Mouse (Mus musculus): ENCODE results near the gene Kirrel. TPM values are rescaled to one million over a fixed set of nuclear protein-coding genes. Genes with fewer than 3 reads are reported as not detected.

The Kirrel gene
- polyA plus RNA-seq, 1 experiment from 2014 or later, result 11.6 TPM

GRCm38 (mm10) chr3:87034061-87034460 is 140.5 kb downstream of the Kirrel start:
- WGBS, result 89% methylated on average over 4 of the region's 4 CpGs
- Histone ChIP-seq H3K36me3 (no peaks in the 10 kb centered on the region), H3K4me1 (no peaks in the 10 kb centered on the region), H3K9me3 (replicated peaks) (no peaks in the 10 kb centered on the region), H3K4me3 (no peak overlapping the region), H3K27me3 (ENCODE audit: low read depth, poor library complexity, severe bottlenecking) (no peaks in the 10 kb centered on the region), H3K27ac (replicated peaks) (no peak overlapping the region)
- no peak for DNase-seq (ENCODE audit: low spot score)

- WGBS, result 23% methylated on average over 8 of the region's 8 CpGs
Measured at GRCm38 (mm10) chr3:87033357-87033756, 141.2 kb downstream of the Kirrel start.

GRCm38 (mm10) chr3:87030855-87031254 is 143.7 kb downstream of the Kirrel start:
- H3K4me1 ChIP-seq, result no peaks in the 10 kb centered on the region
- no peak overlapping the region for H3K27ac ChIP-seq (replicated peaks)
- no peaks in the 10 kb centered on the region for H3K36me3 ChIP-seq
- no peaks in the 10 kb centered on the region for H3K27me3 ChIP-seq (ENCODE audit: low read depth, poor library complexity, severe bottlenecking)
- peak; percentile 66 for DNase-seq (ENCODE audit: low spot score)
- H3K9me3 ChIP-seq (replicated peaks), result no peaks in the 10 kb centered on the region
- WGBS, result 22% methylated on average over 6 of the region's 6 CpGs
- no peak overlapping the region for H3K4me3 ChIP-seq

More at GRCm38 (mm10) chr3:87033357-87033756, 141.2 kb downstream of the Kirrel start:
- Histone ChIP-seq H3K9me3 (replicated peaks) (no peaks in the 10 kb centered on the region), H3K27ac (replicated peaks) (no peak overlapping the region), H3K27me3 (ENCODE audit: low read depth, poor library complexity, severe bottlenecking) (no peaks in the 10 kb centered on the region), H3K36me3 (no peaks in the 10 kb centered on the region), H3K4me1 (no peaks in the 10 kb centered on the region), H3K4me3 (no peak overlapping the region)
- peak; percentile 72 for DNase-seq (ENCODE audit: low spot score)

Other genes with a start within 250 kb of the Kirrel start
- 20.1 and 29.0 TPM in 2 replicates for gene Cd1d1, start 175.3 kb downstream of the Kirrel start, polyA plus RNA-seq (2016; fragmentation: Nextera tagmentation; extraction: Ambion mirVana)
- 2.6 and 5.7 TPM in 2 replicates for gene Fcrls, start 89.0 kb upstream of the Kirrel start, polyA plus RNA-seq (2016; fragmentation: Nextera tagmentation; extraction: Ambion mirVana)
- gene Cd5l, start 183.1 kb upstream of the Kirrel start, polyA plus RNA-seq (2016; fragmentation: Nextera tagmentation; extraction: Ambion mirVana), result not detected in 2 replicates
- not detected in 2 replicates for gene Fcrl1, start 201.6 kb upstream of the Kirrel start, polyA plus RNA-seq (2016; fragmentation: Nextera tagmentation; extraction: Ambion mirVana)